Mouse (Mus musculus) adrenal gland, adult 18-20 months (tissue): ENCODE measurements around the gene Erich6. TPM values are rescaled to one million over a fixed set of nuclear protein-coding genes. Genes with fewer than 3 reads are reported as not detected.
A peak's percentile ranks its signal among the peaks of the same experiment; 100 is the strongest.

Source experiments
- DNase-seq, 2 experiments: peaks; one replicate each; pipeline ENCODE4 v3.0.0; 2021 to 2022; ENCODE audit warnings: low spot score in 2 of 2
- long read RNA-seq, 2 experiments: library from polyadenylated mRNA; stranded (forward); transcript quantifications; one replicate each; pipeline ENCODE4 v2.0.0; 2021
- total RNA-seq, 2 experiments: library from RNA; stranded (reverse); gene quantifications; 1 replicate in 1 of 2; 2 replicates in 1 of 2; pipeline ENCODE4 v1.2.3; 2021

Gene Erich6
- total RNA-seq, result under 1 TPM in 1 of 2 experiments, not detected in 1; 0.48 TPM
- long read RNA-seq, experiment 1, result 0 reads
- long read RNA-seq, experiment 2, result 0 reads

DNA sequence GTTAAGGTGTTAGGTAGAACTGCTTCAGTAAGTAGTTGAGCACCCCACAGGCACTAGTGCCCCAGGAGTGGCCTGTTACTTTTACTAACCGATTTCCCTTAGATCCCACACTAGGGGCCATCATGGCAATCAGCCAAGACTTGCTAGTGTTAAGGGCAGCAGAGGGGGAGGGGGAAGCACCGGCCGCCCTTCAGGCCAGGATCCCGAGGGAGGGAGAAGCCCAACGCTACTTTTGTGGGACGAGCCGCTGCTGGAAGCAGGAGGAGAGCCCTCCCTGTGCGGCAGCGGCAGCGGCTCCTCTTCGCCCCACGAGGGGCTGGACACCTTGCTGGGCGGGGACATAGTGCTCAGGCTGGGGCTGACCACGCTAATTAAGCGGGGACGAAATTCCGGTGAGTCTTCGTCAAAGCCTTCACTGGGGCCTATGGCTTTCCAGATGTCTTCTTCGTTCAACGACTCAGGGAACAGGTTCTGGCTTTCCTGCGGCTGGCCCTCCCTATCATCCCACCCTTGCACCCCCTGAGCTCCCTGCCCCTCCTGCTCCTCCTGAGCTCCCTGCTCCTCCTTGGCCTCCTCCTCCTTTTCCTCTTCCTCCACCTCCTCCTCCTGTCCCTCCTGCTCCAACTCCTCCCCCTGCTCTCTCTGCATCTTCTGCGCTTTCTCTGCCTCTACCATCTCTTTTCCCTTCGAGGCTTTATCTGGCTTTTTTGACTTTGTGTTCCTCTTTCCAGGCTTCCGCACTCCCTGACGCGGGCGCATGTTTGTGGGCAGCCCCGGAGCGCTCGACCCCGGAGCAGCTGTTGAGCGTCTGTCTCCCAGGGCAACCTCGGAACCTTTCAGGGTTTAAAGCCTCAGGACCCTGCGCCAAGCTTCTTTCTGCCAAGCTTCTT, at the start of gene Erich6:
Erich6 (minus strand) TSS at position 802 of the 890 bp plus-strand sequence.
- peak; percentile 34 for DNase-seq

- no peak for DNase-seq
Measured at GRCm38 (mm10) chr3:58686206-58686921, 49.4 kb upstream of the Erich6 start.

GRCm38 (mm10) chr3:58685396-58685795, 48.4 kb upstream of the Erich6 start:
- no peak for DNase-seq

- DNase-seq, result peak in 1 of 2 experiments; percentile 29
Measured at GRCm38 (mm10) chr3:58683346-58683745, 46.3 kb upstream of the Erich6 start.

DNA sequence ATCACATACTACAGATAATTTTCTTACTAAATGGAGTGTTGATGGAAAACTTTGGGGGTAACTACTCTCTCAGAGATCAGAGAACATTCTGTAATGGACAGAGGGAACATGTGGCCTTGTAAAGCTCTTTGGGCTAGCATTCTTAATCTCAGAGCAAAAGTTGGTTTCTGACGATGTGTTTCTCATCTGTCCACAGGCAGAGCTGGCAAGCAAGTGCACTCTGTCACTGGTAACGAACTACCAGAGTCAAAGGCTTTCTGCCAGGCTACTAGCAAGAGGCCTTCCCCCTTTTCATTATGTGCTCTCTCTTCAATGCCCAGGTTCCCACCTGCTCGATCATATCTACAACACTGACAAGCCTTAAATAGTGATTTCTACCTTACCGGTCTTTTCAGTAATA, 45.3 kb upstream of the Erich6 start:
- no peak for DNase-seq

DNA sequence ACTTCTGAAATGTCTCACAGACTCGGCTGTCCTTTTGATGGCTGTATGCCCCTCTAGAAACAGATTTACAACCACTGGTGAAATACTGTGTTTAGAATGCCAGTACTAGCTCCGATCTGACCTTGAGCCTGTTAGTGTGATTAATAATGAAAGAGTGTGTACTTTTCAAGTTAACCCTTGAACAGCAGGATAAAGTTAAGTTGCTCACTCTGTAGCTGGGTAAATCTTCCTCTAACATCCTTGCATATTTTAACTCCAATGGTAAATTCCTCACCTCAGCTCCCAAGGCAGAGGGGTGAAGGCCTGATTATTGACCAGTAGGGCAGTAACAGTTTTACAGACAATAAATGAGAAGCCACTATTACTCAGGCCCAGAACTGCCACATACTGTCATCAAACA, 44.8 kb upstream of the Erich6 start:
- DNase-seq, result no peak

GRCm38 (mm10) chr3:58680943-58681637, 44.1 kb upstream of the Erich6 start:
- no peak for DNase-seq

DNA sequence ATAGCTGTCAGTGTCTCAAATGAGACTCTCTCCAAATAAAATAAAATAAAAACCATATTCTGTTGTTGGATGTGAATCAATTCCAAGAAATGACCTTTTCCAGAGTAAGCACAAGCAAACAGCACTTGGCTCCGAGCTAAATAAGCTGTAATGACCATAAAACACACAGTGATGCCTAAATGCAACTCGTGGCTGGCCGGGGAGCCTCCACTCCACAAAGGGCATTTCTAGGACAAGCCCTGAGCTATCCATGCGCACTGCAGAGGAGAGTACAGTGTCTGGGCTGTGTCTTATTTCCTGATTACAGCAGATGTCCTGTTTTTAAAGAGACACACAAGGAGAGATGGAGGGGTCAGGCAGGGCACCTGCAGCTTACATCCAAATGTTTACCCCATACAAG, 43.0 kb upstream of the Erich6 start:
- DNase-seq, result no peak

DNA sequence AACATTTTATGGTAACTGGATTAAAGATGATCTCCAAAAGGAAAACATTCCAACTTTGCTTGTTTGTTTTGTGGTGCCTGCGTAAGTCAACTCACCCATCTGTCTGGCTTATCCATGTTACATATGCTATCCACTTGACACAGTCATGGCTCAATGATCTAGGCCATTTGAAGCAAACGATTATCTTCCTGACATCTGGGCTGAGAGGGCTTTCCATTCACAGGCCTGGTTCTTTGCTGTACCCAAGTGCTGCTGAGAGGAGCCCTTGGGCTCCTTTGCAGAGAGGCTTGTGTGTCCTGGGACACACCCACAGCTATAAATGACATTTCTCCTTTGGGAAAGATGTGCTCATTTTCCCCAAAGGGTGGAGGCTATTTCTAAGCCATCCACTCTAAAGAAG, 41.9 kb upstream of the Erich6 start:
- no peak for DNase-seq

GRCm38 (mm10) chr3:58678384-58678783, 41.4 kb upstream of the Erich6 start:
- DNase-seq, result no peak

DNA sequence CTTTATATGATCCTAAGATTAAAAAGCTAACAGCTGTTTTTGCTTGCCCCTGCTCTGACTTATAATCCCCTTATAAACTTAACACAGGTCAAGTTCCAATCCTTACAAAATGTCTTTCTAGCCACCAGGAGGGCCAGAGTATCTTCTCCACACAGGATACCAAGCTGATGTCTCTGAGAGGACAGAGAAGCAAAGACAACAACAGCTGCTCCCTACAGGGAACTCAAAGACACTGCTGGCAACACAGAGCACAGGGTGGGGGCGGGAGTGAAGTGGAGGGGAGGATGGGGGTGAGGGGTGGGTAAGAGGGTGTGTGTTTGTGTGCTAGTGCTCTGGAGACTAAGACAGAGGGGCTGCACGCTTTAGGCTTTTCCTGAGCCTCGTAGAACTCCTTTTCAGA, 40.6 kb upstream of the Erich6 start:
- no peak for DNase-seq

- DNase-seq, result no peak
Measured at GRCm38 (mm10) chr3:58673295-58673694, 36.3 kb upstream of the Erich6 start.

DNA sequence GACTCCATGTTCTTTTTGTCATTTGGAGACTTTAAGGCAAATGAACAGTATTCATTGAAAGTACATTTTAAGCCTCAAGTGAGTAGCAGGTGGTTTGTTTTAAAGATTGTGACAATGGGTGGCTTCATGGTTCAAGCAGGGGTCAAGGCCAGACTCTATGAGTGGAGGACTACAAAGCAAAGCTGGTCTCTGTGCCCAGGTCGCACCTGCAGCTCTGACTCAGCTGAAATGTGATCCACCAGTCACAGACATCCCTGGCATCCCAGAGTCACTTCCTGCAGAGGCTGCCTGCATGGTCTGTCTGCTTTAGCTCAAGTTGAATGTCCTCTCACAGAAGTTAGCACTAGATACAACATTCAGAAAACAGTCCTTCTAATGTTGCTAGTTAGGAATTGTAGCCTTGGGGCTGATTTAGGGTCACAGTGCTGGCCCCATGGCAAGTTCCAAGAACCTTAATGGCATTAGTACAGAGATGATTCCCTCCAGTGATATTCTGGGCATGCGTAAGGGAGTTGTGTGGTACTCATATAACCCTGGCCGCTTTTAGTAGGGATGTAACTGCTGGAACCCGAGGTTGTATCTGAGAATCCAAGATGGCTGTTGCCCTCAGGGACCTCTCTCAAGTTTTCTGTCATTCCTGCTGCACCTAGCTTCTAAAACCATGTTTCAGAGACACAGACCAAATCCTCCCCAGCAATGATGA, 35.6 kb upstream of the Erich6 start:
- no peak for DNase-seq

DNA sequence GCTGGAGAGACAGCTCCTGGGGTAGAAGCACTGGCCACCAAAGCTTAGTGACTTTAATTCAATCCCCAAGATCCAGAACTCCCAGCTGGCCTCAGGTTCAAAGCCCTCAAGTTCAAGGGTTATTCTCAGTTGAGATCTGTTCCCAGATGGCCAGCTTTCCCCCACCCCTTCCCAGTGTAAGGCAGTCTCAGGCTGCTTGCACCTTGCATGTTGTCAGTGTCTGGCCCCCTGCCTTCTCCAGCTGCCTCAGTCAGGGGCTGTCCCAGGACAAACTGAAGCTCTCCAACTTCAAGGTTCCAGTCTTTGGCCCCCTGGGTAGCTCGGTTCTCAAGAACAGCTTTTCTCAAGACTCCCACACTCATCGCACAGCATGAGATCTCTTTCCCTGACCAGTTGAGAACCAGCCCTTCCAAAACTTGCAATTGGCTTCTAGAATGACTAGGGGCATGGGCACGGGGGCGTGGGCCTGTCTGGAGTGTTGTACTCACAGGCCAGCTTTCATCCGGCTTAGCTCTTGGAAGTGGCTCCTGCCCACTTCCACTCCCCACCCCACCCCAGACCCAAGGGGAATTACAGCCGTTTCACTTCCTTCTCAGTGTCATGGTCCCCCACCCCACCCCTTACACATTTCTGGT, 34.7 kb upstream of the Erich6 start:
- no peak for DNase-seq

GRCm38 (mm10) chr3:58663970-58664369, 27.0 kb upstream of the Erich6 start:
- DNase-seq, result no peak

- DNase-seq, result no peak
Measured at GRCm38 (mm10) chr3:58660636-58661035, 23.6 kb upstream of the Erich6 start.

DNA sequence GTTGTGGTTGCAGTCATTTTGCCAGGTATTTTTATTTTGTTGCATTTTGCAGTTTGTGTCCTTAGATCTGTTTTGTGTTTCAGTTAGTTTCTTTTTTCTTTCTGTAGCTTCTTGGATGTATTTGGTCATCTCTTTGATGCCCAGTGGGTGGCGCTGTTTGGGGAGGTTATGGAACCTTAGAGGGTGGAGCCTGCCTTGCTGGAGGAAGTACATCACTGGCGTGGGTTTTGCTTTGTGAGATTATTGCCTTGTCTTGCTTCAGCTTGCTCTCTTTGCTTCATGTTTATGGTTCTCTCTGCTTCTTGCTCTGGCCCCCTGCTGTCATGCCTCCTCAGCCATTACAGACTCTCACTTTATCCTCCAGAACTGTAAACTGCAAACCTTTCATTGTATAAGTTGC, 20.3 kb upstream of the Erich6 start:
- peak in 1 of 2 experiments; percentile 49 for DNase-seq

DNA sequence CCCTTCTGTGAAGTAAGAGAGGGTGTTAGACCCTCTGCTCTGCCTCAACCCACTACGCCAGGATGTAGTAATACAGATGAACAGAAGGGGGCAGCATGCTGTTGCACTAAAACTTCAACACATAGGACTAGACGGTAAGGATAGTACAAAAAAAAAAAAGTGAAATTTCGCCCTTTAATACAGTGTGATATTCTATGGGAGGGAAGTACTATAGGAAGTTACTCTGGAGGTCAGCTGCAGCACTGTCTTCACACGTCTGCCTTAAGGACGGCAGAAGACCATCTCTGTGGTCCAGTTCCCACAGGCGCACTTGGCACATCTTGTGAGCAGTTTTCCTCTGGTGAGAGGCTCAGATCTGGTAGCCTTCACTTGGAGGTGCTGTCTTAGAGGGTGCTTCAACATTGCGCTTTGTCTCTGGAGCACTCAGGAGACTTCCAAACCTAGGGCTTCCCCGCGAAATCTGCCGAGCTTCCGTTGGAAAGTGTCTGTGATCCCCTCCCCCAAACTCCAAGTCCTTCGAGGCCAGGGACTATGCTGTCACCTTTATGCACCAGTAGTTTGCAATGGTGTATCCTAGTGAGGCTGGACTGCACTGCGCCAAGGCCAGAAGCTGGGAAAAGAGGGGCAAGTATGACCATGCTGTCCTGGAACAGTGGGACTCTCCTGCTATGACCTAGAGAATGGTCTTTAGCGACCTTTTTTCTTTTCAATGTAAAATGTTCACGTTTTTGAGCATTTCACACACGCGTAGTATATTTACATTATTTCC, 18.5 kb upstream of the Erich6 start:
- DNase-seq, result peak; percentile 44 to 60

- DNase-seq, result peak in 1 of 2 experiments; percentile 46
Measured at GRCm38 (mm10) chr3:58653907-58654306, 16.9 kb upstream of the Erich6 start.

DNA sequence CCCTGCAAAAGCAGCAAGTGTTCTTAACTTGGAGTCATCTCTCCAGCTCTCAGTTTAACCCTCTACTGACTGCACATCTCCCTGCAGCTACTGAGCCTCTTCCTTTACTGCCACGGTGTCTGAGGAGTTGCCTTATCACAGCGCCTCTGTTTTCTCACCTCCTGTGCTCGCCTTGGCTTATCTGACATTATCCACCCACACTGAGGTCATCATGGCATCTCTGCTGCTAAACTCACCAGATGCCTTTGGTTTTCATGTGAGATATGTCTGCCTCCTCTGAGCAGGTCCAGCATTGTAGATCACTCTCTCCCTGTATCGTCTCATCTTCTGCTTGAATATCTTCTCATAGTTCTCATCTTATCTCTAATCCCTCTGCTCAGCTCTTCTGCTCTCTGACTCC, 13.3 kb upstream of the Erich6 start:
- DNase-seq, result no peak
